Mouse (Mus musculus) liver, embryonic 16.5 days (tissue): Measurements from ENCODE around the gene Nthl1. TPM values are rescaled to one million over a fixed set of nuclear protein-coding genes. Genes with fewer than 3 reads are reported as not detected.
A peak's percentile ranks its signal among the peaks of the same experiment; 100 is the strongest.

Experiments
- ATAC-seq: fragments of 200-750 bp; cut with Nextera tagmentation; 2 replicates; pipeline ENCODE4 v1.8.0; 2017; ENCODE audit warnings: low read depth, mild to moderate bottlenecking, moderate number of reproducible peaks, moderate library complexity
- H3K27ac ChIP-seq: fragments of 300-500 bp; sonication (generic); 2 replicates; pipeline ENCODE4 v1.5.1; 2014; ENCODE audit warnings: mild to moderate bottlenecking, low read length
- H3K27me3 ChIP-seq: fragments of 300-500 bp; sonication (generic); 2 replicates; pipeline ENCODE4 v1.6.1; 2014; ENCODE audit warnings: low read depth, low read length, mixed read lengths; ENCODE audit not compliant: control insufficient read depth, insufficient read depth
- H3K36me3 ChIP-seq: fragments of 300-500 bp; sonication (generic); 2 replicates; pipeline ENCODE4 v1.6.1; 2014; ENCODE audit warnings: mild to moderate bottlenecking; ENCODE audit not compliant: control insufficient read depth, insufficient read depth
- H3K4me1 ChIP-seq: fragments of 300-500 bp; sonication (generic); 2 replicates; pipeline ENCODE4 v1.6.1; 2014; ENCODE audit warnings: low read depth, low read length, mixed read lengths; ENCODE audit not compliant: control insufficient read depth
- H3K4me2 ChIP-seq: fragments of 300-500 bp; sonication (generic); 2 replicates; pipeline ENCODE4 v1.6.1; 2014; ENCODE audit warnings: low read depth, low read length, mixed read lengths
- H3K4me3 ChIP-seq: fragments of 300-500 bp; sonication (generic); 2 replicates; pipeline ENCODE4 v1.5.1; 2014; ENCODE audit warnings: low read depth, mild to moderate bottlenecking, low read length
- H3K9ac ChIP-seq: fragments of 300-500 bp; sonication (generic); 2 replicates; pipeline ENCODE4 v1.6.1; 2014; ENCODE audit warnings: low read depth, low read length
- H3K9me3 ChIP-seq: fragments of 300-500 bp; sonication (generic); replicated peaks from 2 replicates; pipeline ENCODE4 v1.6.1; 2016; ENCODE audit warnings: low read length; ENCODE audit not compliant: control insufficient read depth
- WGBS: fragments of 180-500 bp; shearing (Covaris S2); extraction: QIAGEN DNeasy Blood & Tissue Kit; methylation state at CpG from one replicate; pipeline ENCODE4 v1.1.7; 2014; ENCODE audit not compliant: insufficient replicate concordance; 5-methylcytosine and 5-hydroxymethylcytosine counted together
- polyA plus RNA-seq: library from polyadenylated mRNA; unstranded; fragments of >200 nt; fragmentation: Nextera tagmentation; extraction: Ambion mirVana; gene quantifications from 2 replicates; pipeline ENCODE4 v1.2.1, GENCODE M21; 2015

Nthl1 gene
- polyA plus RNA-seq, 1 experiment from 2014 or later: 5.9 TPM

- Histone ChIP-seq H3K9me3 (no peaks in the 10 kb centered on the region), H3K27me3 (no peaks in the 10 kb centered on the region), H3K4me2 (no peak overlapping the region), H3K4me1 (peaks cover 21% of the 10 kb centered on the region), H3K27ac (no peak overlapping the region), H3K4me3 (no peak overlapping the region), H3K36me3 (no peaks in the 10 kb centered on the region), H3K9ac (no peak overlapping the region)
- WGBS: 52% methylated on average over 5 of the region's 5 CpGs
- no peak for ATAC-seq
These were observed 4.5 kb downstream of the Nthl1 start for GRCm38 (mm10) chr17:24636781-24637481.

GRCm38 (mm10) chr17:24638214-24638613, 5.7 kb downstream of the Nthl1 start:
- H3K4me1 ChIP-seq: peaks cover 12% of the 10 kb centered on the region
- H3K4me3 ChIP-seq: no peak overlapping the region
- 72% methylated on average over 4 of the region's 4 CpGs for WGBS
- no peak for ATAC-seq
- H3K36me3 ChIP-seq: no peaks in the 10 kb centered on the region
- H3K27ac ChIP-seq: no peak overlapping the region
- no peaks in the 10 kb centered on the region for H3K27me3 ChIP-seq
- no peaks in the 10 kb centered on the region for H3K9me3 ChIP-seq
- no peak overlapping the region for H3K4me2 ChIP-seq
- no peak overlapping the region for H3K9ac ChIP-seq

- Histone ChIP-seq H3K4me2 (no peak overlapping the region), H3K27ac (no peak overlapping the region), H3K9me3 (no peaks in the 10 kb centered on the region), H3K36me3 (no peaks in the 10 kb centered on the region), H3K9ac (no peak overlapping the region), H3K4me3 (no peak overlapping the region), H3K27me3 (no peaks in the 10 kb centered on the region), H3K4me1 (peaks cover 6% of the 10 kb centered on the region)
- 65% methylated on average over 9 of the region's 9 CpGs for WGBS
- no peak for ATAC-seq
These were observed 6.4 kb downstream of the Nthl1 start for GRCm38 (mm10) chr17:24638840-24639239.

GRCm38 (mm10) chr17:24639571-24639988, 7.1 kb downstream of the Nthl1 start:
- Histone ChIP-seq H3K4me2 (no peak overlapping the region), H3K9me3 (no peaks in the 10 kb centered on the region), H3K27me3 (no peaks in the 10 kb centered on the region), H3K4me3 (no peak overlapping the region), H3K36me3 (no peaks in the 10 kb centered on the region), H3K4me1 (peaks cover 6% of the 10 kb centered on the region), H3K27ac (no peak overlapping the region), H3K9ac (no peak overlapping the region)
- 78% methylated on average over 5 of the region's 5 CpGs for WGBS
- no peak for ATAC-seq

GRCm38 (mm10) chr17:24640119-24640518, 7.6 kb downstream of the Nthl1 start:
- Histone ChIP-seq H3K4me2 (no peak overlapping the region), H3K36me3 (no peaks in the 10 kb centered on the region), H3K27ac (no peak overlapping the region), H3K9ac (no peak overlapping the region), H3K4me3 (no peak overlapping the region), H3K4me1 (peaks cover 8% of the 10 kb centered on the region), H3K9me3 (no peaks in the 10 kb centered on the region), H3K27me3 (no peaks in the 10 kb centered on the region)
- WGBS: 75% methylated on average over 7 of the region's 7 CpGs
- no peak for ATAC-seq

GRCm38 (mm10) chr17:24640581-24640980, 8.1 kb downstream of the Nthl1 start:
- Histone ChIP-seq H3K9me3 (no peaks in the 10 kb centered on the region), H3K27ac (no peak overlapping the region), H3K4me2 (no peak overlapping the region), H3K4me1 (peaks cover 8% of the 10 kb centered on the region), H3K27me3 (no peaks in the 10 kb centered on the region), H3K4me3 (no peak overlapping the region), H3K9ac (no peak overlapping the region), H3K36me3 (no peaks in the 10 kb centered on the region)
- 88% methylated on average over 15 of the region's 15 CpGs for WGBS
- no peak for ATAC-seq

- no peak overlapping the region for H3K9ac ChIP-seq
- H3K4me1 ChIP-seq: peaks cover 3% of the 10 kb centered on the region
- H3K9me3 ChIP-seq: no peaks in the 10 kb centered on the region
- H3K4me3 ChIP-seq: no peak overlapping the region
- H3K36me3 ChIP-seq: no peaks in the 10 kb centered on the region
- H3K27me3 ChIP-seq: no peaks in the 10 kb centered on the region
- no peak overlapping the region for H3K27ac ChIP-seq
- H3K4me2 ChIP-seq: no peak overlapping the region
- WGBS: 76% methylated on average over 14 of the region's 14 CpGs
- no peak for ATAC-seq
These were observed 9.5 kb downstream of the Nthl1 start for GRCm38 (mm10) chr17:24641944-24642343.

- Histone ChIP-seq H3K9me3 (no peaks in the 10 kb centered on the region), H3K4me1 (peaks cover 2% of the 10 kb centered on the region), H3K27me3 (no peaks in the 10 kb centered on the region), H3K4me2 (no peak overlapping the region), H3K27ac (no peak overlapping the region), H3K4me3 (no peak overlapping the region), H3K36me3 (no peaks in the 10 kb centered on the region), H3K9ac (no peak overlapping the region)
- no peak for ATAC-seq
- 74% methylated on average over 6 of the region's 6 CpGs for WGBS
These were observed 10.4 kb downstream of the Nthl1 start for GRCm38 (mm10) chr17:24642791-24643343.

GRCm38 (mm10) chr17:24644030-24644715, 11.7 kb downstream of the Nthl1 start:
- Histone ChIP-seq H3K27me3 (peaks cover 11% of the 10 kb centered on the region), H3K4me1 (peaks cover 2% of the 10 kb centered on the region), H3K4me3 (no peak overlapping the region), H3K36me3 (no peaks in the 10 kb centered on the region), H3K4me2 (no peak overlapping the region), H3K27ac (no peak overlapping the region), H3K9me3 (no peaks in the 10 kb centered on the region), H3K9ac (no peak overlapping the region)
- peak; percentile 25; the same call in 1 of the 2 replicates for ATAC-seq
- WGBS: 40% methylated on average over 7 of the region's 7 CpGs
